In the genomic region with DNA sequence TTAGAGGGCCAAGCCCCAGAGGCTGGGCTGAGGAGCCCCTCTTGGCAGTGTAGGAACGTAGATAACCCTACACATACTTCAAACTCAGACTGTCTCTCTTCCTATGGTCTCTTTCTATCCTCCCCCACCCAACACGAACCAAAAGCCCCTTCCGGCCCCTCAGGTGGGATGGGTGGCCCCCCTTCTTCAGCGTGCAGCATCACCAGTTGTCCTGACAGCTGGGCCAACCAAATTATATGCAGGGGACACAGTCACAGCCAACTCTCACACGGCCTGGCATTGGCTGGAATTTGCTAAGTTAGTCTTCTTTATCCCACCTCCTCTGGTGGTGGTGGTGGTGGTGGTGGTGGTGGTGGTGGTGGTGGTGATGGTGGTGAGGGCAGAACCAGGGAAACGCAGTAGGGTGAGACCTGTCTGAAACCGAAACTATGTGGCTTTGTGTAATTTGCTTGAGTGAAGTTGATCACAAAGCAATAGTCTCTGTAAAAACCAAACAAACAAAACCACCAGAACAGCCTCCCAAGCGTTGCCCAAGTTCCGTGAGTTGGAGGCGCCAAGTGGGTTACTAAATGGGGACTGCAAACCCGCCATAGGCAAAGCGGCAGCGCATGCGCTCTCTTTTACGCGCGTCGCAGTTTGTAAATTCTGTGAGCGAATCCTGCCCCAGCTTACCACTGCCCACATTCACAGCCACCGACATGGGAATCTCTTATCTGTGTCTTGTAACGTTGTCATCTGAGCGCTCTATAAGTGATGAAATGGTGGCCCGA, we compare ENCODE assay signal across 7 mouse cellular contexts. TPM values are rescaled to one million over a fixed set of nuclear protein-coding genes. Genes with fewer than 3 reads are reported as not detected.
DNase-seq lines count a peak whose midpoint lies in the region; ATAC-seq and TF ChIP-seq lines count a peak whose summit lies in the region.

No protein-coding gene starts in this region.

- H3K4me1 ChIP-seq in embryonic fibroblast, embryonic 13.5 days (ENCODE audit: control insufficient read depth, insufficient read depth, low read length): no peaks in the 10 kb centered on the region
- H3K4me1 ChIP-seq in limb, embryonic 14.5 days (ENCODE audit: control insufficient read depth, insufficient read depth, low read length): no peaks in the 10 kb centered on the region

- H3K4me3 ChIP-seq in embryonic fibroblast, embryonic 13.5 days (ENCODE audit: insufficient read depth, low read length): peak overlapping the region; percentile 8; the same call in 1 of the 2 replicates
- H3K4me3 ChIP-seq in limb, embryonic 14.5 days (replicated peaks; ENCODE audit: low read length): 0 out of 2 replicates have a peak overlapping the region, but pooled peaks have one; percentile 6

- no peak for TF ChIP-seq CTCF in embryonic fibroblast, embryonic 13.5 days (IDR thresholded peaks at IDR 0.05; ENCODE audit: borderline replicate concordance, insufficient read depth, low read length)

- no peak for TF ChIP-seq POLR2A in embryonic fibroblast, embryonic 13.5 days (IDR thresholded peaks at IDR 0.05; ENCODE audit: low read depth, low read length)
- TF ChIP-seq POLR2A in limb, embryonic 14.5 days (IDR thresholded peaks at IDR 0.05; ENCODE audit: borderline replicate concordance, extremely low read depth, insufficient read depth, insufficient read length): no peak

- H3K9ac ChIP-seq in limb, embryonic 14.5 days (ENCODE audit: low read depth, low read length, severe bottlenecking): 0 out of 2 replicates have a peak overlapping the region, but pooled peaks have one; percentile 3

- WGBS in limb, embryonic 14.5 days: 33% methylated on average over 23 of the region's 23 CpGs

- no peak overlapping the region for H3K27ac ChIP-seq in embryonic fibroblast, embryonic 13.5 days (ENCODE audit: insufficient read depth, low read length)
- no peak overlapping the region for H3K27ac ChIP-seq in limb, embryonic 14.5 days (replicated peaks; ENCODE audit: low read depth, low read length)

- no peaks in the 10 kb centered on the region for H3K36me3 ChIP-seq in limb, embryonic 14.5 days (ENCODE audit: control insufficient read depth, insufficient read depth, low read length)

- peak overlapping the region; percentile 35 for H3K4me2 ChIP-seq in limb, embryonic 14.5 days (replicated peaks; ENCODE audit: low read depth, low read length, severe bottlenecking)

- peaks cover 31% of the 10 kb centered on the region for H3K27me3 ChIP-seq in limb, embryonic 14.5 days (ENCODE audit: control insufficient read depth, insufficient read depth, low read length)

- no peaks in the 10 kb centered on the region for H3K9me3 ChIP-seq in limb, embryonic 14.5 days (ENCODE audit: control insufficient read depth, low read length)

- peak; percentile 42 to 48 for DNase-seq in spleen, postnatal 36 days (ENCODE audit: low spot score in 2 of 2)
- no peak for DNase-seq in spleen, postnatal 14 days (ENCODE audit: low spot score in 2 of 2)
- DNase-seq in limb, embryonic 14.5 days (ENCODE audit: low spot score): no peak
- DNase-seq in urinary bladder, postnatal 25 days (ENCODE audit: low spot score): no peak
- DNase-seq in retina, embryonic 14.5 days (ENCODE audit: low spot score): no peak

- no peak for ATAC-seq in limb, embryonic 14.5 days (ENCODE audit: low FRiP score, low read depth)
- peak; percentile 47 for ATAC-seq in monocyte, adult 5-6 weeks (replicated peaks; ENCODE audit: insufficient number of reproducible peaks, low FRiP score, low TSS enrichment, poor library complexity, severe bottlenecking)

RNA-seq across cellular contexts. Expression of a gene that starts 24.1 kb away (rescaled TPM):
- 12.8 and 12.9 TPM in 2 replicates for polyA plus RNA-seq in embryonic fibroblast, embryonic 13.5 days (2011; ENCODE audit: insufficient read length, low read depth, missing spikeins)
- 16.1 and 24.1 TPM in 2 replicates for polyA plus RNA-seq in limb, embryonic 14.5 days (2012; rRNA removed)
- 14.3 and 15.1 TPM in 2 replicates for polyA plus RNA-seq in limb, embryonic 14.5 days (2014; fragmentation: Nextera tagmentation; extraction: Ambion mirVana)
- 9.0 to 24.2 TPM (median 15.1 TPM) in 3 replicates for total RNA-seq in monocyte, adult 5-6 weeks (2017)

RNA-seq across cellular contexts. Expression of a gene that starts 50.6 kb away (rescaled TPM):
- polyA plus RNA-seq in embryonic fibroblast, embryonic 13.5 days (2011; ENCODE audit: insufficient read length, low read depth, missing spikeins): 14.2 and 16.7 TPM in 2 replicates
- 27.2 and 33.5 TPM in 2 replicates for polyA plus RNA-seq in limb, embryonic 14.5 days (2012; rRNA removed)
- 30.2 and 34.8 TPM in 2 replicates for polyA plus RNA-seq in limb, embryonic 14.5 days (2014; fragmentation: Nextera tagmentation; extraction: Ambion mirVana)
- total RNA-seq in monocyte, adult 5-6 weeks (2017): 4.2 to 10.6 TPM (median 7.3 TPM) in 3 replicates

Comparison
In these comparisons a context has a peak if more than half of its experiments do, and no peak if none do; other contexts are left out.
1. DNase-seq: peak in spleen, postnatal 36 days (2 of 2); none in spleen, postnatal 14 days (0 of 2), limb, embryonic 14.5 days (single experiment), urinary bladder, postnatal 25 days (single experiment) and retina, embryonic 14.5 days (single experiment).